Comparison of ENCODE assay signal across 15 mouse cellular contexts in genomic region chr3:154742927-154743326, GRCm38 (mm10).
"Had no signal": no experiment of that assay in that cellular context is flagged by ENCODE, and none has a peak within 500 bp of the region (broad histone marks: within the 10 kb centered on the region; RNA-seq: fewer than 3 reads in every experiment).

No protein-coding gene starts in this region.

- H3K4me1 ChIP-seq: limb, embryonic 12.5 days; liver, embryonic 13.5 days; lung, embryonic 15.5 days; megakaryocyte, embryonic 14.5 days; midbrain, embryonic 12.5 days had no signal

- H3K4me3 ChIP-seq: layer of hippocampus, adult 2 months; limb, embryonic 12.5 days; liver, embryonic 13.5 days; lung, embryonic 15.5 days; megakaryocyte, embryonic 14.5 days; midbrain, embryonic 12.5 days had no signal

- ATAC-seq: liver, postnatal 0 days had no signal

- H3K27me3 ChIP-seq: limb, embryonic 12.5 days; liver, embryonic 13.5 days; lung, embryonic 15.5 days; megakaryocyte, embryonic 14.5 days; midbrain, embryonic 12.5 days had no signal

- H3K4me2 ChIP-seq: limb, embryonic 12.5 days; liver, embryonic 13.5 days; lung, embryonic 15.5 days; midbrain, embryonic 12.5 days had no signal

- H3K36me3 ChIP-seq: limb, embryonic 12.5 days; liver, embryonic 13.5 days; lung, embryonic 15.5 days; midbrain, embryonic 12.5 days had no signal

- H3K9me3 ChIP-seq: limb, embryonic 12.5 days; liver, embryonic 13.5 days; lung, embryonic 15.5 days; midbrain, embryonic 12.5 days had no signal

- H3K9ac ChIP-seq: limb, embryonic 12.5 days; liver, embryonic 13.5 days; liver, postnatal 0 days; lung, embryonic 15.5 days; midbrain, embryonic 12.5 days had no signal

- DNase-seq: kidney, postnatal 10 days; kidney, postnatal 4 days; liver; liver, embryonic 13.5 days; liver, postnatal 0 days; lung, postnatal 14 days; spleen, adult 18-20 months; thymus, adult 18-20 months; thymus, postnatal 14 days had no signal

- H3K27ac ChIP-seq: layer of hippocampus, adult 2 months; limb, embryonic 12.5 days; liver, embryonic 13.5 days; lung, embryonic 15.5 days; macrophage; midbrain, embryonic 12.5 days had no signal
